Mouse (Mus musculus): Measurements from ENCODE around the gene Cdk19. TPM values are rescaled to one million over a fixed set of nuclear protein-coding genes. Genes with fewer than 3 reads are reported as not detected.
A peak's percentile ranks its signal among the peaks of the same experiment; 100 is the strongest.

Cdk19 gene
- total and polyA plus RNA-seq, 3 experiments = 2.8 to 8.2 TPM; not detected in 1

DNA sequence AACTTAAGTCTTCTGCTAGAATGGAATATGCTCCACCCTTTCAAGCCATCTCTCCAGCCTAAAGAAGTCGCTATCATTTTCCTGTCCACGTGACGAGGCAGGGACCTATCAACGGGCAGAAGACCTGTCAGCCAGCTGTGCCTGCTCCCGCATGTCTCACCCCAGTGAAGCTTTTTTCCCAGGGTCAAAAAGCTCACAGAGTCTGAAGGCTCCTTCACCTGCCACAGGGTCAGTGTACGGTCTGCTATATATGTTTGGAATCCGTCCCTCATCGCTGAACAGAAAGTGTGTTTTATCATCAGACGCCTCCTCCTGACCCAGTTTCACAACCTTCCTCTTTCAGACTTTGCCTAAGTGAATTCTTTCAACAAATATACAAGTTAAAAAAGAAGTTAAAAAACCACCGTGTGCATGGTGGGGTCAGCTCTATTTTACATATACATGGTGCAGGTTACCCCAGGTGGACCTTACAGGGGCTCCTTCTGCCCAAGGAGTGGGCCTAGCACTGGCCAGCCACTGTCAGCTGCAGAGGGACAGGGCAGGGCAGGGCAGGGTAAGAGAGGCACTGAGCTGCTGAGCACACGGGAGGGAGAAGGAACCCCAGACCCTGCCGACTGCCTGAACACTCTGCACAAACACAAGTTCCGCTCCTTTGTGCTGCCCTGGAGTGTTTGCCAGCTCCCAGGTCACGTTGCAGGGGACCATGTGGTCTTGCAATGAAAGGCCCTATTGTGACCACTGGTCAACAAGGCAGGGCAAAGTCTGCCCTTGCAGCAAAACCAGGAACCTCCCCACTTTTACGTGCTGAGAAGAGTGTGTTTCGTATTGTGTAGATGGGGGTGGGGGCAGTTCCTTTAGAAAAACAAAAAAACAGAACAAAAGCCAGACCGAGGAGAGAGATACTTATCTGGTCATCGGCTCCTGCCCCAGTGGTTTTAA, 160.2 kb downstream of the Cdk19 start:
- peak; percentile 92 for DNase-seq (ENCODE audit: low read depth, low spot score)
- no peak; the same call in 1 of the 2 replicates for TF ChIP-seq TCF12 (IDR thresholded peaks at IDR 0.05; ENCODE audit: low read depth, low read length)
- TF ChIP-seq GABPA (IDR thresholded peaks at IDR 0.05; ENCODE audit: low read depth, low read length) = no peak
- no peak for TF ChIP-seq RAD21 (IDR thresholded peaks at IDR 0.05; ENCODE audit: low read depth, low read length)
- TF ChIP-seq MAZ (IDR thresholded peaks at IDR 0.05; ENCODE audit: low read depth, low read length) = no peak
- TF ChIP-seq GATA1 (IDR thresholded peaks at IDR 0.05; ENCODE audit: low read depth, low read length) = 0 out of 2 replicates have a peak, but pooled peaks have one; percentile 26
- no peak for TF ChIP-seq CHD2 (IDR thresholded peaks at IDR 0.05; ENCODE audit: low read length)
- TF ChIP-seq SMC3 (IDR thresholded peaks at IDR 0.05; ENCODE audit: low read depth, low read length) = no peak
- TF ChIP-seq MAX (IDR thresholded peaks at IDR 0.05; ENCODE audit: low read length) = peak; percentile 93
- TF ChIP-seq ZKSCAN1 (IDR thresholded peaks at IDR 0.05; ENCODE audit: low read depth, low read length) = no peak
- peak; percentile 57 to 87 for TF ChIP-seq USF2 (IDR thresholded peaks at IDR 0.05; ENCODE audit: borderline replicate concordance in 1 of 2, insufficient read depth in 1 of 2, low read depth in 1 of 2, low read length in 2 of 2)
- peak in 1 of 2 experiments; percentile 60; a peak in 2 of 4 replicates for TF ChIP-seq POLR2A (IDR thresholded peaks at IDR 0.05; ENCODE audit: control insufficient read depth in 1 of 2, insufficient read depth in 1 of 2, low read depth in 1 of 2, low read length in 2 of 2, poor library complexity in 1 of 2)
- no peak; the same call in 1 of the 2 replicates for TF ChIP-seq BHLHE40 (IDR thresholded peaks at IDR 0.05; ENCODE audit: borderline replicate concordance, low read depth, low read length)
- peak; percentile 44; the same call in 1 of the 2 replicates for TF ChIP-seq ETS1 (IDR thresholded peaks at IDR 0.05; ENCODE audit: low read depth, low read length)
- TF ChIP-seq UBTF (IDR thresholded peaks at IDR 0.05; ENCODE audit: borderline replicate concordance, insufficient read depth, low read depth, low read length) = no peak
- TF ChIP-seq MYB (IDR thresholded peaks at IDR 0.05; ENCODE audit: low read depth, low read length) = no peak
- peak; percentile 68 for TF ChIP-seq SIN3A (IDR thresholded peaks at IDR 0.05; ENCODE audit: low read length)
- no peak for TF ChIP-seq NRF1 (IDR thresholded peaks at IDR 0.05; ENCODE audit: insufficient read depth, low read depth, low read length, poor library complexity, severe bottlenecking)
- TF ChIP-seq ELF1 (IDR thresholded peaks at IDR 0.05; ENCODE audit: low read depth, low read length) = 0 out of 2 replicates have a peak, but pooled peaks have one; percentile 8
- peak; percentile 45; the same call in 1 of the 2 replicates for TF ChIP-seq TBP (IDR thresholded peaks at IDR 0.05; ENCODE audit: low read depth, low read length)
- no peak for TF ChIP-seq POLR2AphosphoS5 (IDR thresholded peaks at IDR 0.05; ENCODE audit: borderline replicate concordance, low read depth, low read length)
- no peak for TF ChIP-seq MYC (IDR thresholded peaks at IDR 0.05; ENCODE audit: low read depth, low read length)
- TF ChIP-seq USF1 (IDR thresholded peaks at IDR 0.05; ENCODE audit: low read depth, low read length) = peak; percentile 98
- no peak for TF ChIP-seq MAFK (IDR thresholded peaks at IDR 0.05; ENCODE audit: borderline replicate concordance, low read depth, low read length)
- no peak for TF ChIP-seq ZC3H11A (IDR thresholded peaks at IDR 0.05; ENCODE audit: low read depth, low read length)
- TF ChIP-seq ZNF384 (IDR thresholded peaks at IDR 0.05; ENCODE audit: low read depth, low read length) = no peak
- no peak for TF ChIP-seq HCFC1 (IDR thresholded peaks at IDR 0.05; ENCODE audit: low read depth, low read length)
- peak; percentile 32; the same call in 1 of the 2 replicates for TF ChIP-seq ZMIZ1 (IDR thresholded peaks at IDR 0.05; ENCODE audit: low read depth, low read length)
- peak; percentile 77 for TF ChIP-seq MXI1 (IDR thresholded peaks at IDR 0.05; ENCODE audit: low read depth, low read length)
- TF ChIP-seq KAT2A (conservative IDR thresholded peaks at IDR 0.05; ENCODE audit: low read depth, low read length) = no peak
- no peak for TF ChIP-seq RCOR1 (IDR thresholded peaks at IDR 0.05; ENCODE audit: low read depth, low read length)
- TF ChIP-seq JUND (IDR thresholded peaks at IDR 0.05; ENCODE audit: low read depth, low read length) = no peak
- TF ChIP-seq TAL1 (IDR thresholded peaks at IDR 0.05; ENCODE audit: low read length) = no peak
- no peak for TF ChIP-seq MEF2A (IDR thresholded peaks at IDR 0.05; ENCODE audit: extremely low read depth, insufficient replicate concordance, low read depth, low read length, poor library complexity, severe bottlenecking)
- TF ChIP-seq CHD1 (IDR thresholded peaks at IDR 0.05; ENCODE audit: low read depth, low read length) = no peak

More for the DNA sequence above, 160.2 kb downstream of the Cdk19 start:
- Histone ChIP-seq H3K4me3 (ENCODE audit: control insufficient read depth in 1 of 2, insufficient read depth in 1 of 2, low read depth in 2 of 2, low read length in 2 of 2) (peak overlapping the region; percentile 55 to 71), H3K4me1 (ENCODE audit: control insufficient read depth in 1 of 2, insufficient read depth in 2 of 2, low read length in 2 of 2) (peaks cover 12 to 15% of the 10 kb centered on the region in 2 experiments), H3K27me3 (ENCODE audit: control insufficient read depth in 1 of 2, insufficient read depth in 2 of 2, low read length in 2 of 2) (no peaks in the 10 kb centered on the region), H3K36me3 (ENCODE audit: control insufficient read depth in 1 of 2, insufficient read depth in 2 of 2, low read length in 2 of 2) (peaks cover 0 to 13% of the 10 kb centered on the region in 2 experiments; a peak in 2 of 4 replicates), H3K9me3 (replicated peaks; ENCODE audit: insufficient read depth, low read length) (no peaks in the 10 kb centered on the region), H3K27ac (ENCODE audit: control insufficient read depth, low read depth, low read length) (peak overlapping the region; percentile 66), H3K9ac (ENCODE audit: control insufficient read depth, low read depth, low read length, poor library complexity, severe bottlenecking) (peak overlapping the region; percentile 62), H3K79me2 (ENCODE audit: control insufficient read depth, insufficient read depth, low read length, poor library complexity) (no peaks in the 10 kb centered on the region; the same call in 1 of the 2 replicates)
